Mouse (Mus musculus): ENCODE data around the gene Vmn1r117. TPM values are rescaled to one million over a fixed set of nuclear protein-coding genes. Genes with fewer than 3 reads are reported as not detected.
"Not testable (repeated sequence)": the region's sequence is repeated elsewhere in the genome, so short reads cannot be mapped to it uniquely, and the experiment has no call there.

Vmn1r117 gene
- not detected in 2 replicates for total RNA-seq (2021)
- long read RNA-seq, result 0 reads

DNA sequence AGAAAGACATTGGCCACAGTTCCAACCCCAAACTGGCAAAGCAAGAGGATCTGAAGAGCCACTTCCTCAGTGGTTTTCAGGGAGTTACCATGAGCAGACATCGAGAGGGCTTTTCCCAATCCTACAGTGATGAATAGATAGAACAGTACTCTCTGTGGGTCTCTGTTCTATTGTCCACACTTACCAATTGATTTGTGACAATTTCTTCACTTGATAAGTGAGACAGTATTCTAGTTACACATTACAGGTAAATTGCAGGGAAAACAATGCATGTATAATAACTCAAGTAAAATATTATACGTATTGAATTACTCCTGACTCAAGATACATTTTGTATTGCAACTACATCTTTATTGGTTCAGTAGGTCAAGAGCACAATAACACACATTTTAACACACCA, at the start of gene Vmn1r117:
Gene Vmn1r117 (minus strand): TSS at position 101 of the 400 bp plus-strand sequence.
- DNase-seq, result not testable (repeated sequence)

- not testable (repeated sequence) for DNase-seq
Observed at GRCm38 (mm10) chr7:20912247-20912646, 28.3 kb upstream of the Vmn1r117 start, which contains the start of gene Vmn1r118. Vmn1r118 (minus strand) TSS chr7:20912347.

DNA sequence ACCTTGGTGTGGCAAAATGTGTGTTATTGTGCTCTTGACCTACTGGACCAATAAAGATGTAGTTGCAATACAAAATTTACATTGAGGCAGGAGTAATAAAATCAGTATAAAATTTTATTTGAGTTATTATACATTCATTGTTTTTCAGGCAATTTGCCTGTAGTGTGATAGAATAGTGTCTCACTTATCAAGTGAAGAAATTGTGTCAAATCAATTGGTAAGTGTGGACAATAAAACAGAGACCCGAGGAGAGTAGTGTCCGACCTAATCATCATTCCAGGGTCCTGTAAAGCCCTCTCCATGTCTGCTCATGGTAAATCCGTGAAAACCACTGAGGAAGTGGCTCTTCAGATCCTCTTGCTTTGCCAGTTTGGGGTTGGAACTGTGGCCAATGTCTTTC, 12.0 kb downstream of the Vmn1r117 start, which contains the start of gene Vmn1r116:
Gene Vmn1r116 (plus strand): TSS at position 301 of the 400 bp plus-strand sequence.
- DNase-seq, result not testable (repeated sequence)

DNA sequence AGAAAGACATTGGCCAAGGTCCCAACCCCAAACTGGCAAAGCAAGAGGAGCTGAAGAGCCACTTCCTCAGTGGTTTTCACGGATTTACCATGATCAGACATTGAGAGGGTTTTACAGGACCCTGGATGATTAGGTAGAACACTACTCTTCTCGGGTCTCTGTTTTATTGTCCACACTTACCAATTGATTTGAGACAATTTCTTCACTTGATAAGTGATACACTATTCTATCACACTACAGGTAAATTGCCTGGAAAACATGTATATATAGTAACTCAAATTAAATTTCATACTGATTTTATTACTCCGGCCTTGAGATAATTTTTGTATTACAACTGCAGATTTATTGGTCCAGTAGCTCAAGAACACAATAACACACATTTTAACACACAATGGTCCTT, 39.0 kb downstream of the Vmn1r117 start, which contains the start of gene Vmn1r115:
Gene Vmn1r115 (minus strand): TSS at position 101 of the 400 bp plus-strand sequence.
- DNase-seq, result not testable (repeated sequence)

Other genes with a start within 250 kb of the Vmn1r117 start
- gene Vmn1r107, start 215.2 kb downstream of the Vmn1r117 start, total RNA-seq (2021), result not detected in 2 replicates
- not detected in 2 replicates for gene Vmn1r111, start 180.9 kb downstream of the Vmn1r117 start, total RNA-seq (2021)
- gene Gm10668, start 153.5 kb downstream of the Vmn1r117 start, total RNA-seq (2021), result not detected in 2 replicates
- not detected in 2 replicates for gene Vmn1r112, start 112.9 kb downstream of the Vmn1r117 start, total RNA-seq (2021)
- not detected in 2 replicates for gene Vmn1r113, start 96.8 kb downstream of the Vmn1r117 start, total RNA-seq (2021)
- gene Vmn1r114, start 71.9 kb downstream of the Vmn1r117 start, total RNA-seq (2021), result not detected in 2 replicates
- not detected in 2 replicates for gene Vmn1r115, start 39.1 kb downstream of the Vmn1r117 start, total RNA-seq (2021)
- gene Vmn1r116, start 11.9 kb downstream of the Vmn1r117 start, total RNA-seq (2021), result not detected in 2 replicates
- not detected in 2 replicates for gene Vmn1r118, start 28.2 kb upstream of the Vmn1r117 start, total RNA-seq (2021)
- not detected in 2 replicates for gene Vmn1r119, start 128.3 kb upstream of the Vmn1r117 start, total RNA-seq (2021)
- gene Vmn1r120, start 169.7 kb upstream of the Vmn1r117 start, total RNA-seq (2021), result not detected in 2 replicates
- gene Vmn1r121, start 214.4 kb upstream of the Vmn1r117 start, total RNA-seq (2021), result not detected in 2 replicates